ENCODE assay signal across 8 mouse cellular contexts in genomic region chr14:31337406-31337805, GRCm38 (mm10). TPM values are rescaled to one million over a fixed set of nuclear protein-coding genes. Genes with fewer than 3 reads are reported as not detected.
A peak's percentile ranks its signal among the peaks of the same experiment; 100 is the strongest.
DNase-seq lines count a peak whose midpoint lies in the region; ATAC-seq and TF ChIP-seq lines count a peak whose summit lies in the region.

No protein-coding gene starts in this region.

- H3K9me3 ChIP-seq in heart, embryonic 14.5 days (ENCODE audit: control insufficient read depth, low read length): no peaks in the 10 kb centered on the region
- H3K9me3 ChIP-seq in liver, postnatal 0 days (ENCODE audit: low read length): no peaks in the 10 kb centered on the region

- H3K79me2 ChIP-seq in heart, adult 2 months (replicated peaks; ENCODE audit: control insufficient read depth, insufficient read depth, low read length): peaks cover 2% of the 10 kb centered on the region; the same call in 1 of the 2 replicates

- peak overlapping the region; percentile 85 for H3K4me2 ChIP-seq in heart, embryonic 14.5 days (ENCODE audit: low read length)
- peak overlapping the region; percentile 71 for H3K4me2 ChIP-seq in liver, postnatal 0 days (ENCODE audit: low read depth, low read length)

- H3K4me3 ChIP-seq in heart, adult 2 months: peak overlapping the region; percentile 97
- H3K4me3 ChIP-seq in heart, embryonic 14.5 days (ENCODE audit: control insufficient read depth in 1 of 2, insufficient read depth in 1 of 2, low read depth in 1 of 2, low read length in 2 of 2): peak overlapping the region; percentile 79; a peak in 3 of 4 replicates
- H3K4me3 ChIP-seq in liver, postnatal 0 days (ENCODE audit: low read depth, low read length): peak overlapping the region; percentile 88

- intact Hi-C loops in heart, adult 2 months (cut with DNase I): loop anchor here (5.0 kb wide), 2 partner anchors 85 to 130 kb away; partner anchors contain the start of genes Bap1, Phf7 and Tnnc1

- no peak for TF ChIP-seq CTCF in heart, adult 2 months (IDR thresholded peaks at IDR 0.05)
- no peak for TF ChIP-seq CTCF in liver, postnatal 0 days (IDR thresholded peaks at IDR 0.05; ENCODE audit: low read depth)

- H3K36me3 ChIP-seq in heart, adult 2 months (ENCODE audit: control insufficient read depth, insufficient read depth, low read length): peaks cover 2% of the 10 kb centered on the region
- H3K36me3 ChIP-seq in heart, embryonic 14.5 days (ENCODE audit: control insufficient read depth, insufficient read depth, low read length): peaks cover 10% of the 10 kb centered on the region
- H3K36me3 ChIP-seq in liver, postnatal 0 days (replicated peaks; ENCODE audit: insufficient read depth, low read length): peaks cover 12% of the 10 kb centered on the region

- H3K9ac ChIP-seq in heart, adult 2 months (ENCODE audit: low read depth, low read length): peak overlapping the region; percentile 38; the same call in 1 of the 2 replicates
- peak overlapping the region; percentile 90 for H3K9ac ChIP-seq in heart, embryonic 14.5 days (ENCODE audit: low read length)
- H3K9ac ChIP-seq in liver, postnatal 0 days (replicated peaks): peak overlapping the region; percentile 90

- 11% methylated on average over 7 of the region's 7 CpGs for WGBS in heart, adult 2 months
- 25% methylated on average over 7 of the region's 7 CpGs for WGBS in heart, embryonic 14.5 days
- 20% methylated on average over 7 of the region's 7 CpGs for WGBS in liver, postnatal 0 days (ENCODE audit: insufficient replicate concordance)

- no peak for DNase-seq in heart, adult 2 months
- no peak for DNase-seq in heart, adult 9 months (ENCODE audit: low spot score in 2 of 2)
- DNase-seq in CD8-positive naive resting alpha-beta T cell, adult 2 months (ENCODE audit: low read depth in 2 of 2, low spot score in 2 of 2): peak; percentile 10 to 17
- no peak for DNase-seq in liver, postnatal 0 days
- no peak for DNase-seq in ovary, postnatal 14 days (ENCODE audit: low spot score)
- DNase-seq in gastrocnemius, adult 18-20 months (ENCODE audit: low spot score): no peak
- no peak for DNase-seq in thymus, postnatal 36 days

- peak overlapping the region; percentile 93 for H3K27ac ChIP-seq in heart, adult 2 months
- peak overlapping the region in 1 of 2 experiments; percentile 97; a peak in 2 of 4 replicates for H3K27ac ChIP-seq in heart, embryonic 14.5 days (replicated peaks in 1 of 2; ENCODE audit: control insufficient read depth in 1 of 2, insufficient read depth in 1 of 2, low read depth in 2 of 2, low read length in 2 of 2)
- H3K27ac ChIP-seq in liver, postnatal 0 days (ENCODE audit: low read depth): 0 out of 2 replicates have a peak overlapping the region, but pooled peaks have one; percentile 97

- no peak for TF ChIP-seq EP300 in heart, adult 2 months (IDR thresholded peaks at IDR 0.05; ENCODE audit: insufficient read depth, low read depth, low read length)
- no peak for TF ChIP-seq EP300 in liver, postnatal 0 days (IDR thresholded peaks at IDR 0.05; ENCODE audit: low read depth)

- peaks cover 1% of the 10 kb centered on the region; the same call in 1 of the 2 replicates for H3K4me1 ChIP-seq in heart, adult 2 months (ENCODE audit: control insufficient read depth, insufficient read depth, low read length)
- H3K4me1 ChIP-seq in heart, embryonic 14.5 days (ENCODE audit: control insufficient read depth in 2 of 2, insufficient read depth in 2 of 2, low read length in 2 of 2): peaks cover 3 to 14% of the 10 kb centered on the region in 2 experiments
- 0 out of 2 replicates have a peak, but pooled peaks cover 3% of the 10 kb centered on the region for H3K4me1 ChIP-seq in liver, postnatal 0 days (ENCODE audit: insufficient read depth)

- H3K27me3 ChIP-seq in heart, adult 2 months (ENCODE audit: control insufficient read depth, insufficient read depth, low read length): no peaks in the 10 kb centered on the region
- H3K27me3 ChIP-seq in heart, embryonic 14.5 days (ENCODE audit: control insufficient read depth, insufficient read depth, low read length): no peaks in the 10 kb centered on the region
- H3K27me3 ChIP-seq in liver, postnatal 0 days (ENCODE audit: insufficient read depth, low read length): no peaks in the 10 kb centered on the region

- TF ChIP-seq POLR2A in heart, adult 2 months (IDR thresholded peaks at IDR 0.05; ENCODE audit: insufficient read depth, low read depth, low read length): no peak

- no peak for ATAC-seq in heart, embryonic 14.5 days (ENCODE audit: insufficient number of reproducible peaks, insufficient read depth, low FRiP score, low read depth)
- ATAC-seq in liver, postnatal 0 days: no peak

RNA-seq across cellular contexts. Expression of gene Capn7, which starts 1.0 kb away (rescaled TPM):
- total RNA-seq in heart, adult 2 months (2021): 10 to 100 TPM; 29.6 to 32.5 TPM
- polyA plus RNA-seq in heart, adult 2 months (2012; rRNA removed): 15.3 and 30.1 TPM in 2 replicates
- 44.9 and 45.9 TPM in 2 replicates for polyA plus RNA-seq in heart, embryonic 14.5 days (2014; fragmentation: Nextera tagmentation; extraction: Ambion mirVana)
- polyA plus RNA-seq in liver, postnatal 0 days (2015; fragmentation: Nextera tagmentation; extraction: Ambion mirVana): 10.3 and 12.4 TPM in 2 replicates
- total RNA-seq in gastrocnemius, adult 18-20 months (2021): 10 to 100 TPM; 27.2 to 30.2 TPM

RNA-seq across cellular contexts. Expression of gene Dnah1, which starts 13.7 kb away (rescaled TPM):
- total RNA-seq in heart, adult 2 months (2021): under 1 TPM; 0.02 to 0.05 TPM
- 0.03 and 0.41 TPM in 2 replicates for polyA plus RNA-seq in heart, adult 2 months (2012; rRNA removed)
- 0.86 and 0.93 TPM in 2 replicates for polyA plus RNA-seq in heart, embryonic 14.5 days (2014; fragmentation: Nextera tagmentation; extraction: Ambion mirVana)
- 0.05 and 0.06 TPM in 2 replicates for polyA plus RNA-seq in liver, postnatal 0 days (2015; fragmentation: Nextera tagmentation; extraction: Ambion mirVana)
- under 1 TPM; 0.14 to 0.16 TPM for total RNA-seq in gastrocnemius, adult 18-20 months (2021)

Comparison
In these comparisons a context has a peak if more than half of its experiments do, and no peak if none do; other contexts are left out.
1. DNase-seq: peak in CD8-positive naive resting alpha-beta T cell, adult 2 months (2 of 2); none in heart, adult 2 months (0 of 2), heart, adult 9 months (0 of 2), liver, postnatal 0 days (single experiment), ovary, postnatal 14 days (single experiment), gastrocnemius, adult 18-20 months (single experiment) and thymus, postnatal 36 days (0 of 2).
2. H3K9ac ChIP-seq: peak in every context shown above with its lines; median percentile 90 in heart, embryonic 14.5 days; 90 in liver, postnatal 0 days; 38 in heart, adult 2 months.
3. Peak in every context shown above with its lines, with median percentiles within 50 percentile points of each other: H3K4me3 ChIP-seq.